Mouse (Mus musculus) liver, postnatal 0 days (tissue): ENCODE data around the gene Kif26a. TPM values are rescaled to one million over a fixed set of nuclear protein-coding genes. Genes with fewer than 3 reads are reported as not detected.

Source experiments
- ATAC-seq: fragments of 200-750 bp; cut with Nextera tagmentation; 2 replicates; pipeline ENCODE4 v1.8.0; 2017; ENCODE audit warnings: mild to moderate bottlenecking, moderate library complexity
- DNase-seq: peaks from one replicate; pipeline ENCODE4 v3.0.0-alpha.2; 2016
- H3K27ac ChIP-seq: fragments of 300-500 bp; sonication (generic); 2 replicates; pipeline ENCODE4 v1.5.1; 2014; ENCODE audit warnings: antibody characterized with exemption, moderate library complexity, mild to moderate bottlenecking, low read depth
- H3K27me3 ChIP-seq: fragments of 300-500 bp; sonication (generic); 2 replicates; pipeline ENCODE4 v1.6.1; 2014; ENCODE audit warnings: low read length, control low read depth, mixed read lengths; ENCODE audit not compliant: insufficient read depth
- H3K36me3 ChIP-seq: fragments of 300-500 bp; sonication (generic); replicated peaks from 2 replicates; pipeline ENCODE4 v1.6.1; 2014; ENCODE audit warnings: mild to moderate bottlenecking, control low read depth, low read length, moderate library complexity, mixed read lengths; ENCODE audit not compliant: insufficient read depth
- H3K4me1 ChIP-seq: fragments of 300-500 bp; sonication (generic); 2 replicates; pipeline ENCODE4 v1.6.1; 2014; ENCODE audit warnings: antibody characterized with exemption, mild to moderate bottlenecking, control low read depth; ENCODE audit not compliant: insufficient read depth
- H3K4me2 ChIP-seq: fragments of 300-500 bp; sonication (generic); 2 replicates; pipeline ENCODE4 v1.6.1; 2014; ENCODE audit warnings: low read depth, mild to moderate bottlenecking, low read length, moderate library complexity, mixed read lengths
- H3K4me3 ChIP-seq: fragments of 300-500 bp; sonication (generic); 2 replicates; pipeline ENCODE4 v1.5.1; 2014; ENCODE audit warnings: low read depth, low read length
- H3K9ac ChIP-seq: fragments of 300-500 bp; sonication (generic); replicated peaks from 2 replicates; pipeline ENCODE4 v1.6.1; 2014; ENCODE audit warnings: mild to moderate bottlenecking, moderate library complexity
- H3K9me3 ChIP-seq: fragments of 300-500 bp; sonication (generic); 2 replicates; pipeline ENCODE4 v1.6.1; 2016; ENCODE audit warnings: mild to moderate bottlenecking, control low read depth, low read length, mixed read lengths
- CTCF ChIP-seq: sonication (generic); IDR thresholded peaks from 2 replicates; pipeline ENCODE4 v1.5.1; 2016; ENCODE audit warnings: antibody characterized with exemption, low read depth
- EP300 ChIP-seq: IDR thresholded peaks from 2 replicates; pipeline ENCODE4 v1.6.1; 2016; ENCODE audit warnings: antibody characterized with exemption, low read depth, mild to moderate bottlenecking
- WGBS: fragments of 180-500 bp; shearing (Covaris S2); extraction: QIAGEN DNeasy Blood & Tissue Kit; methylation state at CpG from one replicate; pipeline ENCODE4 v1.1.7; 2014; ENCODE audit not compliant: insufficient replicate concordance; 5-methylcytosine and 5-hydroxymethylcytosine counted together
- polyA plus RNA-seq: library from polyadenylated mRNA; unstranded; fragments of >200 nt; fragmentation: Nextera tagmentation; extraction: Ambion mirVana; gene quantifications from 2 replicates; pipeline ENCODE4 v1.2.1, GENCODE M21; 2015

Kif26a gene
- polyA plus RNA-seq, 1 experiment from 2014 or later = 0.14 TPM

- Histone ChIP-seq H3K4me3 (no peak overlapping the region), H3K27ac (no peak overlapping the region), H3K36me3 (no peaks in the 10 kb centered on the region), H3K9me3 (no peaks in the 10 kb centered on the region), H3K4me2 (no peak overlapping the region), H3K27me3 (no peaks in the 10 kb centered on the region), H3K4me1 (no peaks in the 10 kb centered on the region; the same call in 1 of the 2 replicates), H3K9ac (no peak overlapping the region)
- 23% methylated on average over 13 of the region's 13 CpGs for WGBS
- TF ChIP-seq CTCF (no peak), EP300 (no peak)
- ATAC-seq = no peak
- DNase-seq = no peak
Observed at GRCm38 (mm10) chr12:112112686-112113396, 33.2 kb upstream of the Kif26a start.

GRCm38 (mm10) chr12:112113710-112114109 lies 32.3 kb upstream of the Kif26a start:
- no peak overlapping the region for H3K9ac ChIP-seq
- TF ChIP-seq EP300 (no peak), CTCF (peak; percentile 98)
- no peaks in the 10 kb centered on the region for H3K27me3 ChIP-seq
- WGBS = 13% methylated on average over 7 of the region's 7 CpGs
- H3K4me2 ChIP-seq = no peak overlapping the region
- DNase-seq (peak; percentile 83), ATAC-seq (no peak)
- H3K9me3 ChIP-seq = no peaks in the 10 kb centered on the region
- no peak overlapping the region for H3K27ac ChIP-seq
- no peak overlapping the region for H3K4me3 ChIP-seq
- H3K36me3 ChIP-seq = no peaks in the 10 kb centered on the region
- H3K4me1 ChIP-seq = no peaks in the 10 kb centered on the region

- ATAC-seq = no peak
- Histone ChIP-seq H3K9me3 (no peaks in the 10 kb centered on the region), H3K4me2 (no peak overlapping the region), H3K27ac (no peak overlapping the region), H3K4me3 (no peak overlapping the region), H3K9ac (no peak overlapping the region), H3K4me1 (no peaks in the 10 kb centered on the region), H3K36me3 (no peaks in the 10 kb centered on the region), H3K27me3 (no peaks in the 10 kb centered on the region)
- TF ChIP-seq CTCF (no peak), EP300 (no peak)
- 66% methylated on average over 5 of the region's 5 CpGs for WGBS
- no peak for DNase-seq
Observed at GRCm38 (mm10) chr12:112117006-112117405, 29.0 kb upstream of the Kif26a start.

GRCm38 (mm10) chr12:112117649-112118048 lies 28.4 kb upstream of the Kif26a start:
- ATAC-seq = no peak
- Histone ChIP-seq H3K9ac (no peak overlapping the region), H3K27ac (no peak overlapping the region), H3K27me3 (no peaks in the 10 kb centered on the region), H3K4me3 (no peak overlapping the region), H3K9me3 (no peaks in the 10 kb centered on the region), H3K4me2 (no peak overlapping the region), H3K36me3 (no peaks in the 10 kb centered on the region), H3K4me1 (no peaks in the 10 kb centered on the region)
- no peak for TF ChIP-seq CTCF
- TF ChIP-seq EP300 = no peak
- no peak for DNase-seq
- WGBS = 65% methylated on average over 7 of the region's 7 CpGs

GRCm38 (mm10) chr12:112121188-112121587 lies 24.8 kb upstream of the Kif26a start:
- TF ChIP-seq CTCF (no peak), EP300 (no peak)
- H3K4me2 ChIP-seq = no peak overlapping the region
- 45% methylated on average over 3 of the region's 3 CpGs for WGBS
- no peaks in the 10 kb centered on the region for H3K27me3 ChIP-seq
- H3K27ac ChIP-seq = no peak overlapping the region
- no peak for ATAC-seq
- H3K36me3 ChIP-seq = no peaks in the 10 kb centered on the region
- no peak overlapping the region for H3K9ac ChIP-seq
- DNase-seq = no peak
- no peaks in the 10 kb centered on the region for H3K9me3 ChIP-seq
- H3K4me1 ChIP-seq = no peaks in the 10 kb centered on the region
- H3K4me3 ChIP-seq = no peak overlapping the region

GRCm38 (mm10) chr12:112125903-112126302 lies 20.1 kb upstream of the Kif26a start:
- Histone ChIP-seq H3K4me1 (peaks cover 4% of the 10 kb centered on the region; the same call in 1 of the 2 replicates), H3K36me3 (no peaks in the 10 kb centered on the region), H3K4me2 (no peak overlapping the region), H3K27ac (no peak overlapping the region), H3K9ac (no peak overlapping the region), H3K4me3 (no peak overlapping the region), H3K27me3 (no peaks in the 10 kb centered on the region), H3K9me3 (no peaks in the 10 kb centered on the region)
- TF ChIP-seq EP300 (no peak), CTCF (no peak)
- peak; percentile 44 for DNase-seq
- 54% methylated on average over 14 of the region's 14 CpGs for WGBS
- ATAC-seq = peak; percentile 43
